Mouse (Mus musculus) MEL (cell line): ENCODE data around the gene Lnx1.

Experiments used
- BHLHE40 ChIP-seq: IDR thresholded peaks from 2 replicates; pipeline ENCODE4 v1.6.1; 2012; ENCODE audit warnings: low read depth, mild to moderate bottlenecking, inconsistent platforms, low read length, improper control_type of control experiment, borderline replicate concordance
- CHD1 ChIP-seq: IDR thresholded peaks from 2 replicates; pipeline ENCODE4 v1.6.1; 2012; ENCODE audit warnings: low read depth, mild to moderate bottlenecking, inconsistent platforms, low read length, improper control_type of control experiment
- CHD2 ChIP-seq: IDR thresholded peaks from 2 replicates; pipeline ENCODE4 v1.6.1; 2011; ENCODE audit warnings: low read length, improper control_type of control experiment
- CTCF ChIP-seq, 3 experiments: IDR thresholded peaks in 2 of 3; conservative IDR thresholded peaks in 1 of 3; 2 replicates each; pipeline ENCODE4 v1.5.1; 2011 to 2012; ENCODE audit warnings: low read length in 3 of 3, low read depth in 2 of 3, mild to moderate bottlenecking in 2 of 3, improper control_type of control experiment in 1 of 3, inconsistent platforms in 1 of 3, mixed read lengths in 1 of 3, moderate library complexity in 1 of 3; ENCODE audit not compliant: control insufficient read depth in 1 of 3, insufficient read depth in 1 of 3, poor library complexity in 1 of 3, severe bottlenecking in 1 of 3
- EP300 ChIP-seq, 2 experiments: IDR thresholded peaks; 2 replicates each; pipeline ENCODE4 v1.6.1; 2011; ENCODE audit warnings: improper control_type of control experiment in 2 of 2, low read length in 2 of 2, low read depth in 1 of 2, mild to moderate bottlenecking in 1 of 2
- GATA1 ChIP-seq: IDR thresholded peaks from 2 replicates; pipeline ENCODE4 v1.6.1; 2011; ENCODE audit warnings: low read depth, low read length, improper control_type of control experiment
- JUND ChIP-seq: IDR thresholded peaks from 2 replicates; pipeline ENCODE4 v1.6.1; 2011; ENCODE audit warnings: low read depth, mild to moderate bottlenecking, improper control_type of control experiment, low read length
- MAZ ChIP-seq: IDR thresholded peaks from 2 replicates; pipeline ENCODE4 v1.6.1; 2012; ENCODE audit warnings: low read depth, mild to moderate bottlenecking, inconsistent platforms, low read length, improper control_type of control experiment
- TBP ChIP-seq: IDR thresholded peaks from 2 replicates; pipeline ENCODE4 v1.8.0; 2011; ENCODE audit warnings: low read depth, low read length, improper control_type of control experiment
- TCF12 ChIP-seq: IDR thresholded peaks from 2 replicates; pipeline ENCODE4 v1.6.1; 2014; ENCODE audit warnings: low read depth, mild to moderate bottlenecking, inconsistent platforms, low read length, improper control_type of control experiment, moderate library complexity
- USF2 ChIP-seq, 2 experiments: IDR thresholded peaks; 2 replicates each; pipeline ENCODE4 v1.6.1; 2011 to 2012; ENCODE audit warnings: improper control_type of control experiment in 2 of 2, low read length in 2 of 2, borderline replicate concordance in 1 of 2, inconsistent platforms in 1 of 2, low read depth in 1 of 2, mild to moderate bottlenecking in 1 of 2; ENCODE audit not compliant: insufficient read depth in 1 of 2
- ZC3H11A ChIP-seq: IDR thresholded peaks from 2 replicates; pipeline ENCODE4 v1.6.1; 2012; ENCODE audit warnings: low read depth, mild to moderate bottlenecking, inconsistent platforms, low read length, improper control_type of control experiment

DNA sequence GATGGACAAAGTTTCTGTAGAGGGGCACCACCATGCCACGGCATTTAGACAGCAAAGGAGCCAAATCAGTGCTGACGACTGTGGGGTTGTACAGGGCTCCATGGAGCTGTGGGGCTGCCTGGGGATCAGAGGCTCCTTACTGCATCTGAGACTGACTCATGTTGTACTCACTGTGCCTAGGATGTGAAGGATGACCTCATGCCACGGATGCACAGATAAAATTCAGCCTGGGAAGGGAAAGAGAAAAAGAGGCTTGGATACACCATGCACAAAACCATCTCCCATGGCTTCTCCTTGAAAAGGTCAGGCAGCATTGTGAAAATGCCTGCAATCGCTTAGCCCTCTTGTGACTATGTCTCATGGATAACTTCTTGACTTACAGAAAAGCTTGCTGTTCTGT lies 10.1 kb upstream of the Lnx1 start:
- TF ChIP-seq ZC3H11A (no peak), CTCF (IDR thresholded peaks at IDR 0.05 in 2 of 3, conservative IDR thresholded peaks at IDR 0.05 in 1 of 3; ENCODE audit: control insufficient read depth in 1 of 3, insufficient read depth in 1 of 3, low read depth in 2 of 3, low read length in 3 of 3, poor library complexity in 1 of 3, severe bottlenecking in 1 of 3) (no peak), USF2 (IDR thresholded peaks at IDR 0.05; ENCODE audit: borderline replicate concordance in 1 of 2, insufficient read depth in 1 of 2, low read depth in 1 of 2, low read length in 2 of 2) (no peak), CHD2 (no peak), TBP (no peak), JUND (no peak), EP300 (IDR thresholded peaks at IDR 0.05; ENCODE audit: low read depth in 1 of 2, low read length in 2 of 2) (no peak), CHD1 (no peak), MAZ (no peak), TCF12 (no peak), GATA1 (no peak), BHLHE40 (no peak)
